Mouse (Mus musculus) CH12.LX (cell line): ENCODE data around the gene Batf. TPM values are rescaled to one million over a fixed set of nuclear protein-coding genes. Genes with fewer than 3 reads are reported as not detected.

ENCODE experiments used
- DNase-seq: peaks from one replicate; pipeline ENCODE4 v3.0.0-alpha.2; 2013; ENCODE audit errors: extremely low read depth
- H3K27ac ChIP-seq: 2 replicates; pipeline ENCODE4 v1.5.1; 2012; ENCODE audit warnings: low read depth, mild to moderate bottlenecking, control low read depth, moderate library complexity; ENCODE audit not compliant: insufficient read depth
- H3K27me3 ChIP-seq: replicated peaks from 2 replicates; pipeline ENCODE3; 2012; ENCODE audit warnings: inconsistent platforms
- H3K36me3 ChIP-seq, 2 experiments: replicated peaks in 1 of 2; 2 replicates each; pipeline versions ENCODE3 to v1.6.1; 2012; ENCODE audit warnings: inconsistent platforms in 1 of 2, low read length in 1 of 2, mild to moderate bottlenecking in 1 of 2, mixed read lengths in 1 of 2, moderate library complexity in 1 of 2; ENCODE audit not compliant: control insufficient read depth in 1 of 2, insufficient read depth in 1 of 2
- H3K4me1 ChIP-seq, 2 experiments: 2 replicates each; pipeline ENCODE4 v1.6.1; 2012; ENCODE audit warnings: inconsistent platforms in 1 of 2, moderate library complexity in 1 of 2; ENCODE audit not compliant: insufficient read depth in 2 of 2, control insufficient read depth in 1 of 2
- H3K4me2 ChIP-seq: 2 replicates; pipeline ENCODE4 v1.6.1; 2012; ENCODE audit warnings: low read depth, mild to moderate bottlenecking, control low read depth; ENCODE audit not compliant: poor library complexity, insufficient read depth, severe bottlenecking
- H3K4me3 ChIP-seq, 3 experiments: fragments of 150-350 bp in 1 of 3; sonication (generic) in 1 of 3; replicated peaks in 1 of 3; 2 replicates each; pipeline versions ENCODE3 to v1.5.1; 2011 to 2012; ENCODE audit warnings: low read depth in 2 of 3, low read length in 2 of 3, mild to moderate bottlenecking in 2 of 3, moderate library complexity in 2 of 3, control low read depth in 1 of 3, improper control_type of control experiment in 1 of 3, inconsistent platforms in 1 of 3, mixed read lengths in 1 of 3; ENCODE audit not compliant: poor library complexity in 1 of 3
- H3K79me2 ChIP-seq: replicated peaks from 2 replicates; pipeline ENCODE4 v1.6.1; 2012; ENCODE audit warnings: mild to moderate bottlenecking, moderate library complexity; ENCODE audit not compliant: control insufficient read depth, poor library complexity, insufficient read depth, severe bottlenecking; ENCODE audit errors: extremely low read depth
- H3K9ac ChIP-seq: 2 replicates; pipeline ENCODE4 v1.6.1; 2012; ENCODE audit warnings: low read depth, mild to moderate bottlenecking, control low read depth, moderate library complexity; ENCODE audit not compliant: insufficient read depth
- H3K9me3 ChIP-seq: replicated peaks from 2 replicates; pipeline ENCODE3; 2012; ENCODE audit warnings: low read length, inconsistent platforms, mixed read lengths
- BHLHE40 ChIP-seq: IDR thresholded peaks from 2 replicates; pipeline ENCODE4 v1.6.1; 2011; ENCODE audit warnings: mild to moderate bottlenecking, low read depth, low read length, improper control_type of control experiment
- CHD1 ChIP-seq: IDR thresholded peaks from 2 replicates; pipeline ENCODE4 v1.6.1; 2012; ENCODE audit warnings: low read depth, low read length, improper control_type of control experiment, inconsistent platforms
- CHD2 ChIP-seq: IDR thresholded peaks from 2 replicates; pipeline ENCODE4 v1.6.1; 2011; ENCODE audit warnings: low read length, improper control_type of control experiment
- CTCF ChIP-seq, 2 experiments: IDR thresholded peaks in 1 of 2; conservative IDR thresholded peaks in 1 of 2; 2 replicates each; pipeline ENCODE4 v1.5.1; 2011 to 2012; ENCODE audit warnings: low read depth in 2 of 2, low read length in 2 of 2, improper control_type of control experiment in 1 of 2, inconsistent platforms in 1 of 2, mild to moderate bottlenecking in 1 of 2, moderate library complexity in 1 of 2
- E2F4 ChIP-seq: IDR thresholded peaks from 2 replicates; pipeline ENCODE4 v1.6.1; 2011; ENCODE audit warnings: low read depth, low read length, improper control_type of control experiment; ENCODE audit not compliant: insufficient replicate concordance
- ELF1 ChIP-seq: IDR thresholded peaks from 2 replicates; pipeline ENCODE4 v1.6.1; 2014; ENCODE audit warnings: low read depth, mild to moderate bottlenecking, inconsistent platforms, low read length, improper control_type of control experiment
- EP300 ChIP-seq: IDR thresholded peaks from 2 replicates; pipeline ENCODE4 v1.6.1; 2011; ENCODE audit warnings: low read length, improper control_type of control experiment
- GABPA ChIP-seq: IDR thresholded peaks from 2 replicates; pipeline ENCODE4 v1.6.1; 2012; ENCODE audit warnings: low read depth, low read length, improper control_type of control experiment, inconsistent platforms; ENCODE audit not compliant: insufficient replicate concordance
- HCFC1 ChIP-seq: IDR thresholded peaks from 2 replicates; pipeline ENCODE4 v1.6.1; 2012; ENCODE audit warnings: low read depth, mild to moderate bottlenecking, inconsistent platforms, low read length, improper control_type of control experiment
- IRF4 ChIP-seq: IDR thresholded peaks from 2 replicates; pipeline ENCODE4 v1.6.1; 2014; ENCODE audit warnings: low read depth, mild to moderate bottlenecking, inconsistent platforms, low read length, improper control_type of control experiment
- JUN ChIP-seq: IDR thresholded peaks from 2 replicates; pipeline ENCODE4 v1.6.1; 2011; ENCODE audit warnings: low read depth, mild to moderate bottlenecking, low read length, improper control_type of control experiment, moderate library complexity; ENCODE audit not compliant: insufficient read depth
- JUND ChIP-seq: conservative IDR thresholded peaks from 2 replicates; pipeline ENCODE4 v1.6.1; 2011; ENCODE audit warnings: low read depth, low read length, improper control_type of control experiment
- MAFK ChIP-seq: IDR thresholded peaks from 2 replicates; pipeline ENCODE4 v1.6.1; 2011; ENCODE audit warnings: low read length, improper control_type of control experiment; ENCODE audit not compliant: insufficient replicate concordance
- MAX ChIP-seq: IDR thresholded peaks from 2 replicates; pipeline ENCODE4 v1.6.1; 2011; ENCODE audit warnings: low read length, improper control_type of control experiment
- MEF2A ChIP-seq: IDR thresholded peaks from 2 replicates; pipeline ENCODE4 v1.6.1; 2014; ENCODE audit warnings: low read depth, mild to moderate bottlenecking, inconsistent platforms, low read length, improper control_type of control experiment, borderline replicate concordance
- MXI1 ChIP-seq: IDR thresholded peaks from 2 replicates; pipeline ENCODE4 v1.6.1; 2011; ENCODE audit warnings: mild to moderate bottlenecking, low read depth, low read length, improper control_type of control experiment
- MYC ChIP-seq: IDR thresholded peaks from 2 replicates; pipeline ENCODE4 v1.6.1; 2011; ENCODE audit warnings: low read depth, mild to moderate bottlenecking, improper control_type of control experiment, low read length
- NELFE ChIP-seq: IDR thresholded peaks from 2 replicates; pipeline ENCODE4 v1.6.1; 2011; ENCODE audit warnings: low read depth, low read length, improper control_type of control experiment
- NRF1 ChIP-seq: IDR thresholded peaks from 2 replicates; pipeline ENCODE4 v1.6.1; 2014; ENCODE audit warnings: low read depth, mild to moderate bottlenecking, inconsistent platforms, low read length, improper control_type of control experiment, moderate library complexity
- PAX5 ChIP-seq: IDR thresholded peaks from 2 replicates; pipeline ENCODE4 v1.6.1; 2012; ENCODE audit warnings: low read length, inconsistent platforms, mixed read lengths
- POLR2AphosphoS2 ChIP-seq: IDR thresholded peaks from 2 replicates; pipeline ENCODE4 v1.6.1; 2011; ENCODE audit warnings: low read depth, low read length, improper control_type of control experiment
- RAD21 ChIP-seq: IDR thresholded peaks from 2 replicates; pipeline ENCODE4 v1.6.1; 2011; ENCODE audit warnings: low read depth, mild to moderate bottlenecking, low read length, improper control_type of control experiment, moderate library complexity
- UBTF ChIP-seq: IDR thresholded peaks from 2 replicates; pipeline ENCODE4 v1.6.1; 2012; ENCODE audit warnings: low read depth, mild to moderate bottlenecking, inconsistent platforms, low read length, improper control_type of control experiment, moderate library complexity
- USF1 ChIP-seq: IDR thresholded peaks from 2 replicates; pipeline ENCODE4 v1.6.1; 2014; ENCODE audit warnings: low read depth, mild to moderate bottlenecking, inconsistent platforms, low read length, improper control_type of control experiment
- USF2 ChIP-seq: conservative IDR thresholded peaks from 2 replicates; pipeline ENCODE4 v1.6.1; 2011; ENCODE audit warnings: low read depth, low read length, improper control_type of control experiment
- ZC3H11A ChIP-seq: IDR thresholded peaks from 2 replicates; pipeline ENCODE4 v1.6.1; 2012; ENCODE audit warnings: low read depth, mild to moderate bottlenecking, inconsistent platforms, low read length, improper control_type of control experiment
- ZMIZ1 ChIP-seq: IDR thresholded peaks from 2 replicates; pipeline ENCODE4 v1.6.1; 2012; ENCODE audit warnings: low read depth, mild to moderate bottlenecking, inconsistent platforms, low read length, improper control_type of control experiment
- dilution Hi-C: fragments of 300-500 bp; cut with MboI; formaldehyde crosslinking; loops from 2 replicates; pipeline ENCODE4 v1.14.3; 2020; ENCODE audit warnings: low sequenced_read_pairs; ENCODE audit not compliant: extremely low pct_unique_long_range_greater_than_20kb, extremely low pct_ligation_motif_present
- in situ Hi-C: fragments of 300-500 bp; cut with MboI; formaldehyde crosslinking; loops from 3 replicates; pipeline ENCODE4 v1.14.3; 2019; ENCODE audit warnings: low sequenced_read_pairs, low pct_ligation_motif_present, low pct_unique_long_range_greater_than_20kb, mixed read lengths
- polyA plus RNA-seq: library from polyadenylated mRNA; unstranded; fragments of >175 nt; gene quantifications from 2 replicates; pipeline ENCODE4 v1.2.1, GENCODE M21; 2012; ENCODE audit warnings: low read depth; ENCODE audit not compliant: insufficient read length
- total RNA-seq, 2 experiments: library from RNA; depleted of rRNA; stranded (reverse); fragments of 300-350 nt in 1 of 2; fragments of >200 nt in 1 of 2; gene quantifications; 2 replicates each; pipeline ENCODE4 v1.2.3; 2012 to 2014

The Batf gene
- total and polyA plus RNA-seq, 3 experiments: 89.2 to 137 (median 128) TPM

DNA sequence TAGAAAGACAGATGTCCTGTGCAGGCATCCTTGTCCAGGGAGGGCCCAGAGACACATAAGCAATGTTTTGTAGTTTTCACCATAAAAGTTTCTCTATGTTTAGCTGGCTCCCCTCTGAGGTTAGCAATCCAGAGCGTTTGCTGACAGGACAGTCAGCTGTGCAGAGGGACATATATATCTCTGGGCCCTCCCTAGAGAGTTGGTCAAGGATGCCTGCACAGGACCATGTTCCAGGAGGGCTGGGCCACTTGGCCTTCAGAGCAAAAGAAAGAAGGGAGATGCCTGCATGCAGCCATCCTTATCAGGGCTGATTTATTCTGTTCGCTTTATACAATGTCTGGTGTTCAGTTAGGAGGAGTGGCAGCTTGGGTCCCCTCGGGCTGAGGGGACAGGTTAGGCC, 70.0 kb downstream of the Batf start:
- Histone ChIP-seq H3K4me3 (no peak overlapping the region), H3K27me3 (no peaks in the 10 kb centered on the region), H3K27ac (no peak overlapping the region)
- no peak for TF ChIP-seq UBTF
- no peak for TF ChIP-seq PAX5
- TF ChIP-seq EP300: no peak
- no peak for TF ChIP-seq IRF4
- TF ChIP-seq USF1: no peak
- TF ChIP-seq ELF1: no peak
- TF ChIP-seq BHLHE40: no peak
- no peak for TF ChIP-seq JUN
- no peak for TF ChIP-seq RAD21
- no peak for TF ChIP-seq MAX
- TF ChIP-seq CHD1: no peak
- no peak for TF ChIP-seq USF2
- no peak for TF ChIP-seq E2F4
- TF ChIP-seq, all 38 proteins: peak for 0
- DNase-seq: no peak
- in situ Hi-C loops (no loop called here), dilution Hi-C loops (no loop called here)
- H3K36me3 ChIP-seq: no peaks in the 10 kb centered on the region
- no peaks in the 10 kb centered on the region for H3K9me3 ChIP-seq
- no peak overlapping the region for H3K4me2 ChIP-seq
- no peaks in the 10 kb centered on the region for H3K4me1 ChIP-seq
- no peaks in the 10 kb centered on the region for H3K79me2 ChIP-seq
- no peak overlapping the region for H3K9ac ChIP-seq

DNA sequence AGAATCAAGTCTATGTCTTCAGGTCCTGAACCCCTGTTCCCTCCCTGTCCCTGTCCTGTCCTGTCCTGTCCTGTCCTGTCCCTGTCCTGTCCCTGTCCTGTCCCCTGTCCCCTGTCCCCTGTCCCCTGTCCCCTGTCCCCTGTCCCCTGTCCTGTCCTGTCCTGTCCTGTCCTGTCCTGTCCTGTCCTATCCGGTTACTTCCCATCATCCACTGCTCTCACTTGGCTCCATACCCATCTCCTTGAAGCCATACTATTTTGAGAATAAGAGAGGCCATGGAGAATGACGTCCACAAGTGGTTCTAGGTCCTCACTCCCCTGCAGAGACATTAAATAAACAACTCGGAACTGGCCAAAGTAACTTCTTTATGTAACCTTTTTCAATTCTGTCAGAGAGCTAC, 70.6 kb downstream of the Batf start:
- no peak overlapping the region for H3K27ac ChIP-seq
- H3K9ac ChIP-seq: no peak overlapping the region
- H3K36me3 ChIP-seq: no peaks in the 10 kb centered on the region
- no peaks in the 10 kb centered on the region for H3K79me2 ChIP-seq
- dilution Hi-C loops: no loop called here
- H3K9me3 ChIP-seq: no peaks in the 10 kb centered on the region
- no peak overlapping the region for H3K4me2 ChIP-seq
- H3K27me3 ChIP-seq: no peaks in the 10 kb centered on the region
- no peak for TF ChIP-seq NELFE
- no peak for TF ChIP-seq MAX
- TF ChIP-seq POLR2AphosphoS2: no peak
- TF ChIP-seq RAD21: no peak
- TF ChIP-seq E2F4: no peak
- TF ChIP-seq ZC3H11A: no peak
- TF ChIP-seq MYC: no peak
- TF ChIP-seq GABPA: no peak
- TF ChIP-seq EP300: no peak
- TF ChIP-seq CHD2: no peak
- no peak for TF ChIP-seq JUND
- TF ChIP-seq USF1: no peak
- TF ChIP-seq HCFC1: no peak
- no peak for TF ChIP-seq MAFK
- no peak for TF ChIP-seq CTCF (conservative IDR thresholded peaks at IDR 0.05 in 1 of 2, IDR thresholded peaks at IDR 0.05 in 1 of 2; ENCODE audit: low read depth in 2 of 2, low read length in 2 of 2)
- TF ChIP-seq MXI1: no peak
- TF ChIP-seq ZMIZ1: no peak
- TF ChIP-seq MEF2A: no peak
- TF ChIP-seq NRF1: no peak
- no peak overlapping the region for H3K4me3 ChIP-seq
- in situ Hi-C loops: no loop called here
- no peak for DNase-seq
- no peaks in the 10 kb centered on the region for H3K4me1 ChIP-seq
